Mouse (Mus musculus): ENCODE results near the gene Dhcr7. TPM values are rescaled to one million over a fixed set of nuclear protein-coding genes. Genes with fewer than 3 reads are reported as not detected.
A peak's percentile ranks its signal among the peaks of the same experiment; 100 is the strongest.

The Dhcr7 gene
- polyA plus RNA-seq, 1 experiment: 27.8 TPM

DNA sequence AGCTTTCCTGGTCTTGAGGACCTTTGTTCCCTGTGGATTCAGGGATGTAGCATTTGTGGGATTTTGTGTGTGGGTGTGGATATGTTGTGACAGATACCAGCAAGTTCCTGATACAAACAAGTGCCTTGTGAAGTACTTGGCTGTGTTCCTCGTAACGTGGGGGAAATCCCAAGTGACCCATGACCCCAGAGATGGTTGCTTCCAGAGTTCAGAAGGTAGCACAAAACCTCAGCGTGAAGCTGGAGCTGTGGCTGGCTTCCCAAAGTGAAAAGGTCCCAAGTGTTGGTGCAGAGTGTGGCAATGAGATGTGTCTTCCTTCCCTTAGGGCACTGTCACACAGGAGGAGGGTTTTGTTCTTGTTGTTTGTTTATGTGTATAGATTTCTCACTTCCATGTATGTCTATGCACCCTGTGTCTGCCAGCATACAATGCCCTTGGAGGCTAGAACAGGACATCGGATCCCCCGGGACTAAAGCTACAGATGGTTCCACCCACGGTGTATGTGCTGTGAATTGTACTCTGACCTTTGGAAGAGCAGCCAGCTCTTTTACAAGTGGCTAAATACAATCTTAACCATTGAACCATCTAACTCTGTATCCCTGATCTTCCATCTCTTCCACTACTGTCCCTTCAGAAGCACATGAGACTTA lies 30.5 kb upstream of the Dhcr7 start:
- Histone ChIP-seq H3K36me3 (ENCODE audit: control insufficient read depth, insufficient read depth) (peaks cover 16% of the 10 kb centered on the region), H3K27me3 (ENCODE audit: control insufficient read depth, insufficient read depth, insufficient read length) (no peaks in the 10 kb centered on the region), H3ac (ENCODE audit: control insufficient read depth, insufficient read length, low read depth) (no peak overlapping the region), H3K79me3 (ENCODE audit: low read depth) (no peaks in the 10 kb centered on the region), H3K79me2 (ENCODE audit: control insufficient read depth, insufficient read depth) (no peaks in the 10 kb centered on the region), H3K4me3 (ENCODE audit: insufficient read depth, poor library complexity, severe bottlenecking) (no peak overlapping the region)
- TF ChIP-seq CEBPB (IDR thresholded peaks at IDR 0.05; ENCODE audit: low read depth) (no peak), MYOD1 (IDR thresholded peaks at IDR 0.05; ENCODE audit: control insufficient read depth, insufficient read length, low read depth) (no peak), USF1 (IDR thresholded peaks at IDR 0.05; ENCODE audit: low read depth) (no peak)

DNA sequence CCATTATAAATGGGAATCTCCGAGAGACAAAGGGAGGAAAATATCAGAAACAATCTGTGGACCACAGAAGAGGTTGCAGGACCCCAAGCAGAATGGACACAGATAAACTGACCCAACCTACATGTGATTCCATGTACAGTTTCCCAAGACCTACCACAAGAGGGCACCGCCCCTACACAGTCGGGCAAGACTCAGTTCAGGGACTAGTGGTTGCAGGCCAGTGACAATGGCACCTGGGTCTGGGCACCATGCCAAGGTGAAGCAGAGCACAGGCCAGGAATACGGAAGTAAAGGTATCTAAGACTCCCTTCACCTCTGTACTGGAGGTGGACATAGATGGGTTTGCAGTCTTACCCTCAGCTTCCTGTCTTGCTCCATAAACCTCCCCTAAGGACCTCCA lies 29.8 kb upstream of the Dhcr7 start:
- TF ChIP-seq MYOG (IDR thresholded peaks at IDR 0.05; ENCODE audit: control insufficient read depth, extremely low read depth, insufficient read length) (no peak), CTCF (IDR thresholded peaks at IDR 0.05; ENCODE audit: control insufficient read depth, insufficient read depth, insufficient read length) (peak; percentile 57), MAX (IDR thresholded peaks at IDR 0.05) (no peak), FOSL1 (IDR thresholded peaks at IDR 0.05; ENCODE audit: insufficient read depth, low read length, poor library complexity, severe bottlenecking) (no peak)
- no peaks in the 10 kb centered on the region for H3K79me2 ChIP-seq (ENCODE audit: control insufficient read depth, insufficient read depth)

DNA sequence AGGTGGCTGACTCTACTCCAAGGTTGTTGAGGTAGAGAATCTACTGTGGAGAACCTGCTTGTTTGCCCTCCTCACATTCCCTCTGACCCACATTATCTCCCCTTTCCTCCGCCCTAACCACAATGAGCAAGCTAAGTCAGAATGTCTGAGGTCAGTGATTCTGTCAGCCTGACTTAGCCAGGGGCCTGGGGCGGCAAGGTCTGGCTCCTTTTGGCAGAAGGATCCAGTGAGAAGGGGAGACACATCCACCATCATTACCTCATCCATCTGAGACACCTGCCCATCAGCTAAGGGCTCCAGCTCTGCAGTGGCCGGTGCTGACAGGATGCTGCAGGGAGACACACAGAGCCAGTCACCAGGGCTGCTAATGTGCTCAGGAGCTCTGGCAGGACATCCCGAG lies 24.2 kb upstream of the Dhcr7 start:
- Histone ChIP-seq H3K79me3 (ENCODE audit: low read depth) (no peaks in the 10 kb centered on the region), H3K79me2 (ENCODE audit: control insufficient read depth, insufficient read depth) (no peaks in the 10 kb centered on the region), H3K27me3 (ENCODE audit: control insufficient read depth, insufficient read depth, insufficient read length) (no peaks in the 10 kb centered on the region), H3K36me3 (ENCODE audit: control insufficient read depth, insufficient read depth) (peaks cover 24% of the 10 kb centered on the region), H3K4me3 (ENCODE audit: insufficient read depth, poor library complexity, severe bottlenecking) (no peak overlapping the region), H3ac (ENCODE audit: control insufficient read depth, insufficient read length, low read depth) (no peak overlapping the region)
- TF ChIP-seq CEBPB (IDR thresholded peaks at IDR 0.05; ENCODE audit: low read depth): no peak
- no peak for TF ChIP-seq USF1 (IDR thresholded peaks at IDR 0.05; ENCODE audit: low read depth)
- TF ChIP-seq MYOD1 (IDR thresholded peaks at IDR 0.05; ENCODE audit: control insufficient read depth, insufficient read length, low read depth): peak; percentile 65
- TF ChIP-seq MAX (IDR thresholded peaks at IDR 0.05): no peak

More for the DNA sequence above, 29.8 kb upstream of the Dhcr7 start:
- H3K36me3 ChIP-seq (ENCODE audit: control insufficient read depth, insufficient read depth): peaks cover 22% of the 10 kb centered on the region
- H3K27me3 ChIP-seq (ENCODE audit: control insufficient read depth, insufficient read depth, insufficient read length): no peaks in the 10 kb centered on the region
- H3K79me3 ChIP-seq (ENCODE audit: low read depth): no peaks in the 10 kb centered on the region
- no peak overlapping the region for H3K4me3 ChIP-seq (ENCODE audit: insufficient read depth, poor library complexity, severe bottlenecking)
- H3ac ChIP-seq (ENCODE audit: control insufficient read depth, insufficient read length, low read depth): no peak overlapping the region

GRCm38 (mm10) chr7:143800770-143801169 lies 22.2 kb upstream of the Dhcr7 start:
- no peaks in the 10 kb centered on the region for H3K79me2 ChIP-seq (ENCODE audit: control insufficient read depth, insufficient read depth)
- TF ChIP-seq MYOD1 (IDR thresholded peaks at IDR 0.05; ENCODE audit: control insufficient read depth, insufficient read length, low read depth): no peak
- TF ChIP-seq MAX (IDR thresholded peaks at IDR 0.05): no peak
- no peak for TF ChIP-seq FOSL1 (IDR thresholded peaks at IDR 0.05; ENCODE audit: insufficient read depth, low read length, poor library complexity, severe bottlenecking)
- no peak for TF ChIP-seq CTCF (IDR thresholded peaks at IDR 0.05; ENCODE audit: control insufficient read depth, insufficient read depth, insufficient read length)
- TF ChIP-seq CEBPB (IDR thresholded peaks at IDR 0.05; ENCODE audit: low read depth): no peak
- no peak for TF ChIP-seq USF1 (IDR thresholded peaks at IDR 0.05; ENCODE audit: low read depth)
- peaks cover 27% of the 10 kb centered on the region for H3K36me3 ChIP-seq (ENCODE audit: control insufficient read depth, insufficient read depth)
- no peaks in the 10 kb centered on the region for H3K27me3 ChIP-seq (ENCODE audit: control insufficient read depth, insufficient read depth, insufficient read length)
- no peak overlapping the region for H3ac ChIP-seq (ENCODE audit: control insufficient read depth, insufficient read length, low read depth)
- no peaks in the 10 kb centered on the region for H3K79me3 ChIP-seq (ENCODE audit: low read depth)
- H3K4me3 ChIP-seq (ENCODE audit: insufficient read depth, poor library complexity, severe bottlenecking): no peak overlapping the region

DNA sequence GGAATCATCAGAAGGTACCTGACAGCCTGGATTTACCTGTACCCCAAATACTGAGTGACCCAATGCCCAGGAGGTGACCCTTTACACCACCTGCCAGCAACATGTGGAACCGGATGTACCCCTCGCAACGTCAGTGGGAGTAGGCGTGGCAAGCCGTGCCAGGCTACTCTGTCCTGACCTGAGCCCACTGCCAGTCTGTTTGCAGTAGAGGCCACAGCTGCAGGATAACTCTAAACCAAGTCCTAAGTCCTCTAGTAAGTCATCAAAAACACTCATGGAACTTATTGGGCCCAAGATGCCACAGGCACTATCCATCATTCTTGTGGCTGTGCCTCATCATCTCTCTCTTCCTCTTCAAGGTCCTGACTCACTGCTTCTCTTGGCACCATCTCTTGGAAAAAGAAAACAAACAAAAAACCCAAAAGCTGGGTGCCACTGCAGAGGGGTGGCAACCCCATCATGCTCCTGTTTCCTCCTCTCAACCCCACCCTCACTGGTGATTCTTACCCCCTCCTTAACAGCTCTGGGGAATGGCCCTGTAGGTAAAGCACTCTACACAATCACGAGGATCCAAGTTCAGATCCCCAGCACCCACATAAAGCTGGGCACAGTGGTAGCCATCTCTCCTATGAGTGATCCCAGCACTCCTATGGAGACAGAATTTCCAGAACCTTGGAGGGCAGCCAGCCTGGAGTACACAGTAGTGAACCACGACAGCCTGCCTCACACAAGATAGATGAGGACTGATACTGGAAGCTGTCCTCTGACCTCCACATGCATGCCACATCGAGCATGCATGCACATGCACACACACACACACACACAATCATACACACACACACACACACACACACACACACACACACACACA lies 21.5 kb upstream of the Dhcr7 start:
- no peak for TF ChIP-seq CEBPB (IDR thresholded peaks at IDR 0.05; ENCODE audit: low read depth)
- TF ChIP-seq MAX (IDR thresholded peaks at IDR 0.05): no peak
- TF ChIP-seq MYOG (IDR thresholded peaks at IDR 0.05; ENCODE audit: control insufficient read depth, extremely low read depth, insufficient read length): no peak
- TF ChIP-seq MYOD1 (IDR thresholded peaks at IDR 0.05; ENCODE audit: control insufficient read depth, insufficient read length, low read depth): peak; percentile 81
- TF ChIP-seq CTCF (IDR thresholded peaks at IDR 0.05; ENCODE audit: control insufficient read depth, insufficient read depth, insufficient read length): no peak
- TF ChIP-seq FOSL1 (IDR thresholded peaks at IDR 0.05; ENCODE audit: insufficient read depth, low read length, poor library complexity, severe bottlenecking): peak; percentile 65
- TF ChIP-seq USF1 (IDR thresholded peaks at IDR 0.05; ENCODE audit: low read depth): peak; percentile 1
- Histone ChIP-seq H3ac (ENCODE audit: control insufficient read depth, insufficient read length, low read depth) (no peak overlapping the region), H3K27me3 (ENCODE audit: control insufficient read depth, insufficient read depth, insufficient read length) (no peaks in the 10 kb centered on the region), H3K4me3 (ENCODE audit: insufficient read depth, poor library complexity, severe bottlenecking) (no peak overlapping the region), H3K36me3 (ENCODE audit: control insufficient read depth, insufficient read depth) (peaks cover 25% of the 10 kb centered on the region), H3K79me2 (ENCODE audit: control insufficient read depth, insufficient read depth) (no peaks in the 10 kb centered on the region), H3K79me3 (ENCODE audit: low read depth) (no peaks in the 10 kb centered on the region)

DNA sequence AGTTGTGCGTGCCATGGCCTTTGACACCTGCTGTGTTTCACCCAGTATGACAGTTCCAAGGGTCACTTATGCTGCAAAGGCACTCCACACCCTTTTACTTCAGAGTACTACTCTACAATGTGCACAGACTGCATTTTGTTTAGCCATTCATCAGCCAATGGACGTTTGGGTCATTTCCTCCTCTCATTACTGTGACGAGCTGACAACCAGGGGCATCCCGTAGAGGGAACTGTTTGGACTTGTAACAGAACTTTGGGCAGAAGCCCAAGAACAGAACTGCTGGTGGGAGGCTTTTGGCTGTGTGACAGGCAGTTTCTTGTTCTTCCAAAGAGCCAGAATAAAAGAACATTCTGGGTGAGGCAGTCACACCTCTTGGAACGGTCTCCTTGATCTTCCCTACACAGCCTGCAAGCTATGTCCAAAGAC lies 17.7 kb upstream of the Dhcr7 start:
- TF ChIP-seq USF1 (IDR thresholded peaks at IDR 0.05; ENCODE audit: low read depth) (no peak), MAX (IDR thresholded peaks at IDR 0.05) (no peak), CEBPB (IDR thresholded peaks at IDR 0.05; ENCODE audit: low read depth) (no peak), MYOD1 (IDR thresholded peaks at IDR 0.05; ENCODE audit: control insufficient read depth, insufficient read length, low read depth) (no peak)
- Histone ChIP-seq H3K4me3 (ENCODE audit: insufficient read depth, poor library complexity, severe bottlenecking) (no peak overlapping the region), H3K79me3 (ENCODE audit: low read depth) (no peaks in the 10 kb centered on the region), H3K36me3 (ENCODE audit: control insufficient read depth, insufficient read depth) (peaks cover 24% of the 10 kb centered on the region), H3ac (ENCODE audit: control insufficient read depth, insufficient read length, low read depth) (no peak overlapping the region), H3K27me3 (ENCODE audit: control insufficient read depth, insufficient read depth, insufficient read length) (no peaks in the 10 kb centered on the region), H3K79me2 (ENCODE audit: control insufficient read depth, insufficient read depth) (no peaks in the 10 kb centered on the region)

All from C2C12 (cell line).